Comparison of ENCODE assay signal across 9 mouse cellular contexts in genomic region chr19:44372969-44373368, GRCm38 (mm10). TPM values are rescaled to one million over a fixed set of nuclear protein-coding genes. Genes with fewer than 3 reads are reported as not detected.
A peak's percentile ranks its signal among the peaks of the same experiment; 100 is the strongest.
DNase-seq lines count a peak whose midpoint lies in the region; ATAC-seq and TF ChIP-seq lines count a peak whose summit lies in the region.
"Had no signal": no experiment of that assay in that cellular context is flagged by ENCODE, and none has a peak within 500 bp of the region (broad histone marks: within the 10 kb centered on the region; RNA-seq: fewer than 3 reads in every experiment).

No protein-coding gene starts in this region.

- no peaks in the 10 kb centered on the region for H3K27me3 ChIP-seq in embryonic facial prominence, embryonic 11.5 days (ENCODE audit: control insufficient read depth, insufficient read depth, low read length)
- H3K27me3 ChIP-seq in limb, embryonic 14.5 days (ENCODE audit: control insufficient read depth, insufficient read depth, low read length): no peaks in the 10 kb centered on the region
- H3K27me3 ChIP-seq in stomach, postnatal 0 days (ENCODE audit: control insufficient read depth, insufficient read depth, low read length): no peaks in the 10 kb centered on the region
- H3K27me3 ChIP-seq: embryonic facial prominence, embryonic 13.5 days had no signal

- H3K9ac ChIP-seq in embryonic facial prominence, embryonic 11.5 days (replicated peaks; ENCODE audit: low read length): no peak overlapping the region
- H3K9ac ChIP-seq in limb, embryonic 14.5 days (ENCODE audit: low read depth, low read length, severe bottlenecking): no peak overlapping the region
- H3K9ac ChIP-seq in stomach, postnatal 0 days (ENCODE audit: low read length): no peak overlapping the region
- H3K9ac ChIP-seq: embryonic facial prominence, embryonic 13.5 days had no signal

- no peak overlapping the region for H3K4me3 ChIP-seq in embryonic facial prominence, embryonic 11.5 days (ENCODE audit: low read depth, low read length)
- no peak overlapping the region for H3K4me3 ChIP-seq in limb, embryonic 14.5 days (replicated peaks; ENCODE audit: low read length)
- H3K4me3 ChIP-seq in stomach, postnatal 0 days (ENCODE audit: low read depth, low read length): no peak overlapping the region
- H3K4me3 ChIP-seq: embryonic facial prominence, embryonic 13.5 days had no signal

- no peak overlapping the region for H3K4me2 ChIP-seq in embryonic facial prominence, embryonic 11.5 days (ENCODE audit: low read depth, low read length)
- no peak overlapping the region for H3K4me2 ChIP-seq in limb, embryonic 14.5 days (replicated peaks; ENCODE audit: low read depth, low read length, severe bottlenecking)
- H3K4me2 ChIP-seq in stomach, postnatal 0 days (replicated peaks; ENCODE audit: low read depth): no peak overlapping the region
- H3K4me2 ChIP-seq: embryonic facial prominence, embryonic 13.5 days had no signal

- ATAC-seq in embryonic facial prominence, embryonic 11.5 days (replicated peaks; ENCODE audit: insufficient number of reproducible peaks, low FRiP score, low TSS enrichment, low read depth): peak; percentile 87; the same call in 1 of the 2 replicates
- ATAC-seq in limb, embryonic 14.5 days (ENCODE audit: low FRiP score, low read depth): peak; percentile 74; the same call in 1 of the 2 replicates
- ATAC-seq in stomach, postnatal 0 days (ENCODE audit: low FRiP score, low TSS enrichment): peak; percentile 90

- H3K9me3 ChIP-seq in embryonic facial prominence, embryonic 11.5 days (replicated peaks; ENCODE audit: control insufficient read depth, low read length): no peaks in the 10 kb centered on the region
- H3K9me3 ChIP-seq in limb, embryonic 14.5 days (ENCODE audit: control insufficient read depth, low read length): no peaks in the 10 kb centered on the region
- no peaks in the 10 kb centered on the region for H3K9me3 ChIP-seq in stomach, postnatal 0 days (ENCODE audit: control insufficient read depth, low read length)
- H3K9me3 ChIP-seq: embryonic facial prominence, embryonic 13.5 days had no signal

- no peaks in the 10 kb centered on the region for H3K36me3 ChIP-seq in embryonic facial prominence, embryonic 11.5 days (replicated peaks; ENCODE audit: control insufficient read depth, insufficient read depth, low read depth, low read length)
- no peaks in the 10 kb centered on the region for H3K36me3 ChIP-seq in limb, embryonic 14.5 days (ENCODE audit: control insufficient read depth, insufficient read depth, low read length)
- H3K36me3 ChIP-seq in stomach, postnatal 0 days (ENCODE audit: control insufficient read depth, insufficient read depth, low read length): no peaks in the 10 kb centered on the region
- H3K36me3 ChIP-seq: embryonic facial prominence, embryonic 13.5 days had no signal

- DNase-seq in B cell, adult 2 months: peak; percentile 93 to 94
- DNase-seq in adrenal gland, postnatal 14 days: peak; percentile 92
- DNase-seq in embryonic facial prominence, embryonic 11.5 days (ENCODE audit: low spot score): peak; percentile 87
- peak; percentile 68 to 81 for DNase-seq in heart, adult 9 months (ENCODE audit: low spot score in 2 of 2)
- DNase-seq in kidney, adult 9 months: peak; percentile 89
- DNase-seq in limb, embryonic 14.5 days (ENCODE audit: low spot score): peak; percentile 66
- DNase-seq in natural killer cell, adult 2 months (ENCODE audit: low spot score in 2 of 2): peak; percentile 75 to 87
- peak; percentile 75 for DNase-seq in stomach, postnatal 0 days (ENCODE audit: low spot score)

- H3K27ac ChIP-seq in embryonic facial prominence, embryonic 11.5 days (replicated peaks; ENCODE audit: low read depth, low read length): no peak overlapping the region
- no peak overlapping the region for H3K27ac ChIP-seq in limb, embryonic 14.5 days (replicated peaks; ENCODE audit: low read depth, low read length)
- no peak overlapping the region for H3K27ac ChIP-seq in stomach, postnatal 0 days (replicated peaks)
- H3K27ac ChIP-seq: embryonic facial prominence, embryonic 13.5 days had no signal

- 20% methylated on average over 6 of the region's 6 CpGs for WGBS in embryonic facial prominence, embryonic 11.5 days
- 24% methylated on average over 6 of the region's 6 CpGs for WGBS in limb, embryonic 14.5 days
- 18% methylated on average over 6 of the region's 6 CpGs for WGBS in stomach, postnatal 0 days

- TF ChIP-seq EP300 in stomach, postnatal 0 days (optimal IDR thresholded peaks at IDR 0.05): no peak

- no peak for TF ChIP-seq POLR2A in limb, embryonic 14.5 days (IDR thresholded peaks at IDR 0.05; ENCODE audit: borderline replicate concordance, extremely low read depth, insufficient read depth, insufficient read length)

- peak; percentile 90 for TF ChIP-seq CTCF in stomach, postnatal 0 days (IDR thresholded peaks at IDR 0.05; ENCODE audit: low read depth)

- H3K4me1 ChIP-seq in embryonic facial prominence, embryonic 11.5 days (ENCODE audit: control insufficient read depth, insufficient read depth, low read length): no peaks in the 10 kb centered on the region
- no peaks in the 10 kb centered on the region for H3K4me1 ChIP-seq in limb, embryonic 14.5 days (ENCODE audit: control insufficient read depth, insufficient read depth, low read length)
- H3K4me1 ChIP-seq in stomach, postnatal 0 days (replicated peaks; ENCODE audit: control insufficient read depth, insufficient read depth): no peaks in the 10 kb centered on the region

RNA-seq across cellular contexts. Expression of gene Scd1, which starts 34.7 kb away (rescaled TPM):
- 186 and 262 TPM in 2 replicates for total RNA-seq in adrenal gland, postnatal 14 days (2021)
- 12.9 and 14.2 TPM in 2 replicates for polyA plus RNA-seq in embryonic facial prominence, embryonic 11.5 days (2014; fragmentation: Nextera tagmentation; extraction: Ambion mirVana)
- polyA plus RNA-seq in limb, embryonic 14.5 days (2012; rRNA removed): 19.5 and 27.7 TPM in 2 replicates
- 6.8 and 7.4 TPM in 2 replicates for polyA plus RNA-seq in limb, embryonic 14.5 days (2014; fragmentation: Nextera tagmentation; extraction: Ambion mirVana)
- 1.3 and 1.7 TPM in 2 replicates for polyA plus RNA-seq in stomach, postnatal 0 days (2015; fragmentation: Nextera tagmentation; extraction: Ambion mirVana)

RNA-seq across cellular contexts. Expression of gene Scd4, which starts 40.1 kb away (rescaled TPM):
- 2.2 and 2.9 TPM in 2 replicates for total RNA-seq in adrenal gland, postnatal 14 days (2021)
- not detected in 2 replicates for polyA plus RNA-seq in embryonic facial prominence, embryonic 11.5 days (2014; fragmentation: Nextera tagmentation; extraction: Ambion mirVana)
- polyA plus RNA-seq in limb, embryonic 14.5 days (2012; rRNA removed): 0.76 and 0.80 TPM in 2 replicates
- polyA plus RNA-seq in limb, embryonic 14.5 days (2014; fragmentation: Nextera tagmentation; extraction: Ambion mirVana): 0.12 and 0.35 TPM in 2 replicates
- polyA plus RNA-seq in stomach, postnatal 0 days (2015; fragmentation: Nextera tagmentation; extraction: Ambion mirVana): 0.08 TPM in 1 of 2 replicates, not detected in the other
